Mouse (Mus musculus): ENCODE measurements around the gene Adamtsl3. TPM values are rescaled to one million over a fixed set of nuclear protein-coding genes. Genes with fewer than 3 reads are reported as not detected.

Adamtsl3 gene
- polyA plus RNA-seq (2015; fragmentation: Nextera tagmentation; extraction: Ambion mirVana): 0.83 and 1.2 TPM in 2 replicates

DNA sequence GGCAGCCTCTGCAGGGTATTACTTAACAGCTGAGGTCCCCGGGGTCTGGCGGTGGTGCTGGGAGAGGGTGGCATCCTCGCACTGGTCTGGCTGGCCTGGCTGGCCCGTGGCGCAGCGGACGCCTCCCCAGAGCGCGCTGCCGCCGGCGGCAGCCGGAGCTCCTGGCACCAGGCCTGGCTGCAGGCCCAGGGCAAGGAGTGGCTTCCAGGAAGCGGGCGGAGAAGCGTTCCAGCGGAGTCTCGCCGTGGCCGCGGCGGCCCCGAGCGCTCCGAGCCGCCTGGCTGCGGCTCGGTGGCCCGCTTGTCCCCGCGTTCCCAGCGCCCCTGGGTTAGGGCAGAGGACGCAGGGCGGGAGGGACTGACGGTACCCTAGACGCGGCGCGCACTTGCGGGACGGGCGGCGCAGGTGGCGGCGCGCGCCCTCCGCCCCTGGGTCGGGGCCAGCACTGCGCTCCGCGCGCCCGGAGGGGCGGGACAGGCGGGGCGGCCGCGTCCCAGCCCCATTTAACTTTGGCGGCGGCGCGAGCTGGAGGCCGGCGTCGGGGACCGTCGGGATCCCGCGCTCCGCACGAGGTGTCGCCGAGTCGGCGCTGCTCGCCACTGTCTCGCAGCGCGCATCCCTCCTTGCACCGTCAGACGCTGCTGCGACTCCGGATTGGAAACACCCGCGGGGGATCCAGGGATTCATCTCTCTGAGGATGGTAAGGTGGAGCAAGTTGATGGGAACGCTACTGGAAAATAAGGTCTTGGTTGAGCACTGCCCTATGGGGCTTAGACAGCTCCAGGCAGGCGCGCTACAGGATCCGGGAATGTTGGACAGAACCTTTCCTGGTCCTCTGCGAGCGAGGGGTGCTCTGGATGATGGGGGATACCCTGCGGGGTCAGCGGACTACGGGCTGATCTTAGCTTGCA is at the start of gene Adamtsl3:
TSS of gene Adamtsl3 (plus strand) at position 484 of the 911 bp plus-strand sequence.
- Histone ChIP-seq H3K27ac (replicated peaks) (no peak within 1 kb of the TSS), H3K9me3 (no peaks in the 10 kb centered on the region), H3K4me2 (peak within 1 kb of the TSS; percentile 93), H3K27me3 (replicated peaks) (peaks cover 83% of the 10 kb centered on the region), H3K36me3 (no peaks in the 10 kb centered on the region), H3K4me3 (peak within 1 kb of the TSS; percentile 66), H3K9ac (peak within 1 kb of the TSS; percentile 75), H3K4me1 (peaks cover 10% of the 10 kb centered on the region)
- peak; percentile 32; the same call in 1 of the 2 replicates for ATAC-seq (ENCODE audit: extremely low read depth, insufficient number of reproducible peaks, low FRiP score, low TSS enrichment)
- WGBS: 2% methylated on average over 94 of the region's 95 CpGs

DNA sequence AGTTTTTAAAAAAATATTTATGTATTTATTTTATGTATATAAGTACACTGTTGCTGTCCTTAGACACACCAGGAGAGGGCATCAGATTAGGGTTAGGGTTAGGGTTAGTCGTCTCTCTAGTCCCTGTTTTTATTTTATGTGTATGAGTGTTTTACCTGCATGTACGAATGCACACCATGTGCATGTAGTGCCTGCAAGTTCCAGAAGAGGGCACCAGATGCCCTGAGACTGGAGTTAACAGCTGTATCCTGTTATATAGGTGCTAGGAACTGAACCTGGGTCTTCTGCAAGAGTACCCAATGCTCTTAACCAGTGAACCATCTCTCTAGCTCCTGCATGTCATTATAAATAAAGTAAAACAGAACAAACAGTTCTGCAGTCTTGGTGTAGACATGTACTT is 48.3 kb upstream of the Adamtsl3 start:
- no peak for ATAC-seq (ENCODE audit: extremely low read depth, insufficient number of reproducible peaks, low FRiP score, low TSS enrichment)

DNA sequence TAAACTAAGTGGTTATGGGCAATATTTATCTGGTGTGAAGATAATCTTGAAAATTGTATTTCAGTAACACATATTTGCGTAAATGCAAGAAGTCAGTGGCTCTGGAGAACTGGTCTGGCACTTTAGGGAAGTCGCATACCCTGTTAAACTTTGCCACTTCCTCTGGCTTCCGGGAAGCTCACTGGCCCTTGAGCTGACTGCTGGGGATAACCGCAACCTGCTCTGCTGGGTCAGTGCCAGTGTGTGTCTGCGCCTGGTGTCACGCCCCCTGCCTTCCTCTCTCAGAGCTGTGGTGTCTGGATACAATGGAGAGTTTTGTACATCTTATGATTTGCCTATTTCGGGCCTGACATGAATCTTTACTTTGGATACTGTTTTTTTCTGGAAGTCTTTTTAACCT is 42.1 kb upstream of the Adamtsl3 start:
- Histone ChIP-seq H3K4me3 (no peak overlapping the region), H3K9ac (no peak overlapping the region), H3K27me3 (replicated peaks) (0 out of 2 replicates have a peak, but pooled peaks cover 5% of the 10 kb centered on the region), H3K4me1 (peaks cover 5% of the 10 kb centered on the region; the same call in 1 of the 2 replicates), H3K4me2 (no peak overlapping the region), H3K27ac (replicated peaks) (no peak overlapping the region), H3K36me3 (no peaks in the 10 kb centered on the region), H3K9me3 (no peaks in the 10 kb centered on the region)
- ATAC-seq (ENCODE audit: extremely low read depth, insufficient number of reproducible peaks, low FRiP score, low TSS enrichment): no peak
- WGBS: 60% methylated on average over 7 of the region's 7 CpGs

More for the DNA sequence above, 48.3 kb upstream of the Adamtsl3 start:
- Histone ChIP-seq H3K27me3 (replicated peaks) (0 out of 2 replicates have a peak, but pooled peaks cover 3% of the 10 kb centered on the region), H3K36me3 (no peaks in the 10 kb centered on the region), H3K9ac (no peak overlapping the region), H3K9me3 (peaks cover 6% of the 10 kb centered on the region; the same call in 1 of the 2 replicates), H3K4me1 (0 out of 2 replicates have a peak, but pooled peaks cover 4% of the 10 kb centered on the region), H3K4me3 (no peak overlapping the region), H3K4me2 (no peak overlapping the region), H3K27ac (replicated peaks) (no peak overlapping the region)
- WGBS: 69% methylated on average over 2 of the region's 2 CpGs

DNA sequence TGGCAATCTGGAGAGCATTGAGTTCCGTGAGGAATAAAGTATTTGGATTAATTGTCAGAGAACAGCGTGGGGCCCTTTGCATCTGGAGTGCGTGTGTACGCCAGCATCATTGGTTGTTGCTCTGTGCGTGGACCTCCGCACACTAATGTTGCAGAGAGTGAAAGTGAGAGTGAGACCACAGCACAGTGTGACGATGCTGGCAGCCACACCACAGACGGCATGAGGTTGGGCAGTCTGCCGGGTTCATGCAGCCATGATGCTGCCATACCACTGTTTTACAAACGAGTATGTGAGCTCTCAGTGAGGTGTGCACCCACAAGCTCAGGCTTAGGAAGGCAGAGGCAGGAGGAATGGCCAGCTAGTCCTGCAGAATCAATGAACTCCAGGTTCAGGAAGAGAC is 41.4 kb upstream of the Adamtsl3 start:
- no peak overlapping the region for H3K27ac ChIP-seq (replicated peaks)
- no peak overlapping the region for H3K4me3 ChIP-seq
- H3K9ac ChIP-seq: no peak overlapping the region
- H3K9me3 ChIP-seq: no peaks in the 10 kb centered on the region
- no peak overlapping the region for H3K4me2 ChIP-seq
- ATAC-seq (ENCODE audit: extremely low read depth, insufficient number of reproducible peaks, low FRiP score, low TSS enrichment): no peak
- 68% methylated on average over 10 of the region's 10 CpGs for WGBS
- H3K4me1 ChIP-seq: peaks cover 5% of the 10 kb centered on the region; the same call in 1 of the 2 replicates
- H3K36me3 ChIP-seq: no peaks in the 10 kb centered on the region
- H3K27me3 ChIP-seq (replicated peaks): 0 out of 2 replicates have a peak, but pooled peaks cover 5% of the 10 kb centered on the region

DNA sequence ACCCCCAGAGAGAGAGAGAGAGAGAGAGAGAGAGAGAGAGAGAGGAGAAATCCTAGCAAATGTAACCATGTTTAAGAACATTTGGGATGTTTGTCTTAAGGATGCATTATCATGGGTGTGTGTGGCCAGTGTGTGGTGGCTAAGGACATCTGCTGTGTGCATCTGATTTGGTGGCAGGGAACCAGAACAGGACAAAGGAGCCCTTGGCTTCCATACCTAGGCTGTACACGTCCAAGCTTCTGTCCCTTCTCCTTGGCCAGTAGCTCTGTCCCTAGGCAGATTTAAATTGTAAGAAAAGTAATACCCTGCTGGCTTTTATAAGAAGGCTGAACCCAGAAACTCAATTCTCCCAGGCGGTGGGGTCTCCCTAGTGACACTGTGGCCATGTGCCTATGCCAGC is 40.9 kb upstream of the Adamtsl3 start:
- 70% methylated on average over 2 of the region's 2 CpGs for WGBS
- H3K4me1 ChIP-seq: peaks cover 5% of the 10 kb centered on the region; the same call in 1 of the 2 replicates

DNA sequence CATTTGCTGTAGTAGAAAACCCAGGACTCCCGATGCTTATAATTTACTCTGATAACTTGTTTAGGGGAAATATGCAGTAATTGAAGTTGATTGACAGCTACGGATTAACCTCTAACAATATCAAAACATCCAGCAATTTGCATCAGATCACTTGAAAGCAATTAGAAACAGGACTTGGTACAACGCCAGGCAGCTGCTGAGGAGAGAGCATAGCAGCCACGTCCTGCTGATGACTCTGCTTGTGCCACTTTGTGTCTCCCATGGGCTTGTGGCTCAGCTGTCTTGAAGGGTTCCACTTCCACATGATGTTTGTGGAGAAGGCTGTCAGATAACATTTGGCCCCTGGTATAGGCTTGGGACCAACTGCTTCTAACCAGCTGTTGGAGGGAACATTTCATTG is 27.1 kb upstream of the Adamtsl3 start:
- no peak for ATAC-seq (ENCODE audit: extremely low read depth, insufficient number of reproducible peaks, low FRiP score, low TSS enrichment)
- Histone ChIP-seq H3K4me2 (no peak overlapping the region), H3K9me3 (no peaks in the 10 kb centered on the region), H3K9ac (no peak overlapping the region), H3K4me1 (no peaks in the 10 kb centered on the region), H3K4me3 (no peak overlapping the region), H3K27ac (replicated peaks) (no peak overlapping the region), H3K36me3 (no peaks in the 10 kb centered on the region), H3K27me3 (replicated peaks) (no peaks in the 10 kb centered on the region)
- WGBS: 71% methylated on average over 4 of the region's 4 CpGs

More for the DNA sequence above, 40.9 kb upstream of the Adamtsl3 start:
- H3K27ac ChIP-seq (replicated peaks): no peak overlapping the region
- no peak for ATAC-seq (ENCODE audit: extremely low read depth, insufficient number of reproducible peaks, low FRiP score, low TSS enrichment)
- H3K9me3 ChIP-seq: no peaks in the 10 kb centered on the region
- no peak overlapping the region for H3K4me2 ChIP-seq
- H3K36me3 ChIP-seq: no peaks in the 10 kb centered on the region
- H3K4me3 ChIP-seq: no peak overlapping the region
- H3K27me3 ChIP-seq (replicated peaks): peaks cover 5% of the 10 kb centered on the region; the same call in 1 of the 2 replicates
- H3K9ac ChIP-seq: no peak overlapping the region

DNA sequence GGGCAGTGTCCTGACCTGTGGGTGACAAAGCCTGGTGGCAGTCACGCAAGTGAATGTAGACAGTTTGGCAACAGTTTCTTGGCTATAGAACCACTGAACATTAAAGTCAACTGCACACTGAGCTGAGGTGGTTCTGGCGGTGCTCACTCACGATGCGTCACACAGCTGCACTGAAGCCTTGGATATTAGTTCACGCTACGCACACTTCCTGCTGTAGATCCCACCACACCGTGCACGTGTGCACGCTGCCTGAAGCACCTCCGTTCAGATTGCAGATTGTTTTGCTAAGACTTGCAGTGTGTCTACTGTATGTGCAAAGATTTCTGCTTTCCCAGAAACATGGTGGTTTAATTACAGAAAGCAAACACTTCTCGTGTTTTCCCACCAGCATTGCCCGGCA is 17.0 kb upstream of the Adamtsl3 start:
- no peak for ATAC-seq (ENCODE audit: extremely low read depth, insufficient number of reproducible peaks, low FRiP score, low TSS enrichment)
- Histone ChIP-seq H3K9me3 (no peaks in the 10 kb centered on the region), H3K4me2 (peak overlapping the region; percentile 55), H3K4me3 (peak overlapping the region; percentile 27; the same call in 1 of the 2 replicates), H3K27me3 (replicated peaks) (peaks cover 9% of the 10 kb centered on the region), H3K4me1 (peaks cover 8% of the 10 kb centered on the region), H3K36me3 (no peaks in the 10 kb centered on the region), H3K9ac (no peak overlapping the region), H3K27ac (replicated peaks) (no peak overlapping the region)
- 78% methylated on average over 12 of the region's 12 CpGs for WGBS

DNA sequence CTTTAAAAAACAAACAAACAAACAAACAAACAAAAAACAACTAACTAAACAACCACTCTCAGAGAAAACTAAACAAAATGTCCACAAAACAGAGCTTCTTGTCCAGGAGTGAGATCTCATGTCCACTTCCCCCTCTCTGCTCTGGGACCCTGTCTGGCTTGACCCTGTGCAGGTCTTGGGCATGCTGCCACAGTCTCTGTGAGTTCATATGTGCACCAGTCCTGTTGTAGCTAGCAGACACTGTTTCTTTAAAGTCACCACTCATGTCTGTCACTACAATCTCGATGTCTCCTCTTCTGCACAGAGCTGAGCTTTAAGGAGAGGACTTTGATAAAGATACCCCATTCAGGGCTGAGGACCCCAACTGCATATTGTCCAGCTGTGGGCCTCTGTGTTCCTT is 8.9 kb upstream of the Adamtsl3 start:
- no peak for ATAC-seq (ENCODE audit: extremely low read depth, insufficient number of reproducible peaks, low FRiP score, low TSS enrichment)
- Histone ChIP-seq H3K4me2 (no peak overlapping the region), H3K27me3 (replicated peaks) (peaks cover 3% of the 10 kb centered on the region; the same call in 1 of the 2 replicates), H3K9ac (no peak overlapping the region), H3K36me3 (no peaks in the 10 kb centered on the region), H3K4me3 (no peak overlapping the region), H3K4me1 (no peaks in the 10 kb centered on the region), H3K27ac (replicated peaks) (no peak overlapping the region), H3K9me3 (0 out of 2 replicates have a peak, but pooled peaks cover 3% of the 10 kb centered on the region)
- WGBS: 39% methylated on average over 1 of the region's 1 CpGs

DNA sequence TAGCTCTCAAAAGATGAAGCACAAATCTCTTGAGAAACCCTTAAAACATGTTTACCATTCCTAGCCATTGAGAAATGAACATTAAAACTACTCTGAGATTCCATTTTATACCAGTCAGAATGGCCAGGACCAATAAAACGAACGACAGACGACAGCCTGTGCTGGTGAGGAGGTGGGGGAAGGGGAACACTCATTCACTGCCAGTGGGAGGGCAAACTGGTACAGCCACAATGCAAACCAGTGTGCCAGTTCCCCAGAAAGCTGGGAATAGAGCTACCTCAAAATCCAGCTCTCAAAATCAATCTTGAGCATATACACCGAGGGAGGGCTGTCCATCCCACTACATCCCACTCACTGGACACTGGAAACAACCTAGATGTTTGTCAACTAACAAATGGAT is 8.3 kb upstream of the Adamtsl3 start:
- no peak for ATAC-seq (ENCODE audit: extremely low read depth, insufficient number of reproducible peaks, low FRiP score, low TSS enrichment)
- no peak overlapping the region for H3K4me2 ChIP-seq
- H3K27ac ChIP-seq (replicated peaks): no peak overlapping the region
- no peak overlapping the region for H3K9ac ChIP-seq
- H3K4me3 ChIP-seq: no peak overlapping the region
- peaks cover 8% of the 10 kb centered on the region; the same call in 1 of the 2 replicates for H3K27me3 ChIP-seq (replicated peaks)
- H3K4me1 ChIP-seq: no peaks in the 10 kb centered on the region
- WGBS: 60% methylated on average over 4 of the region's 4 CpGs
- H3K9me3 ChIP-seq: 0 out of 2 replicates have a peak, but pooled peaks cover 3% of the 10 kb centered on the region
- H3K36me3 ChIP-seq: no peaks in the 10 kb centered on the region

DNA sequence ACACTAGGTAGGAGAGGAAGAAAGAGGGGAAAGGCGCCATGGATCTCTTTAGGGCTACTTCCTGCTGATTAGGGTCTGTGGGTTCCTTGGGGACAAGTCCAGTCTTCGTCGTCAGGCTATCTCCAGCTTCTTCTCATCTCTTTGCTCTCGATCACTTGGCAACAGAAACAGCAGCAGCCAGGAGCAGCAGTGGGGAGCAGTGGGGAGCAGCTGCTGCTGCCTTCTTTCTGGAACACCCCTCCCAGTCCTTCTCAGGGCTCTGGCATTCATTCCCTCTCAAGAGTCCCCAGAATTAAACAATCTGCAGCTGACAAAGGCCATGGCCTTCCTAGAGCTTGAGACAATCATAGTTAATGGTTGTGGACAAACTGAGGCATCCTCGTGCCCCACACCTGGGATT is 7.6 kb upstream of the Adamtsl3 start:
- peaks cover 14% of the 10 kb centered on the region for H3K27me3 ChIP-seq (replicated peaks)
- no peak overlapping the region for H3K9ac ChIP-seq
- no peaks in the 10 kb centered on the region for H3K4me1 ChIP-seq
- no peak overlapping the region for H3K4me3 ChIP-seq
- H3K9me3 ChIP-seq: 0 out of 2 replicates have a peak, but pooled peaks cover 3% of the 10 kb centered on the region
- H3K27ac ChIP-seq (replicated peaks): no peak overlapping the region
- H3K36me3 ChIP-seq: no peaks in the 10 kb centered on the region
- no peak for ATAC-seq (ENCODE audit: extremely low read depth, insufficient number of reproducible peaks, low FRiP score, low TSS enrichment)
- 46% methylated on average over 5 of the region's 5 CpGs for WGBS
- no peak overlapping the region for H3K4me2 ChIP-seq

DNA sequence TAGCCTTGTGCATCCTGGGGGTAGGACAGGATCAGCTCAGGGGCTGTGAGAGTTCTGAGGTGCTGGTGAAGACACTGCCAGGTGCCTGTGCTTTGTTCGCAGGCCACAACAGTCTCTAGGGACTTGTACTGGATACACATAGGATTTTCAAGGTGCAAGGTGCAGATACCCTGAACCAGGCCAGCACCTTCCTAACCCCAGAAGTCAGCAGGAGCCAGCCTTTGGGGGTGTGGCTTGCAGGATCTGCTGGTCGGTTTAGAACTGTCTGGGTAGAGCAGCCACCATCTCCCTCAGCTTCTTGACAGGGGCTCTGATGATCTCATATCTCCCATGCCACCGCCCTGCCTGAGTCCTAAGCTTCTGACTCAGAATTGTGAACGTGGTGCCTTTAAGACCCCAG is 5.7 kb upstream of the Adamtsl3 start:
- 52% methylated on average over 4 of the region's 4 CpGs for WGBS
- Histone ChIP-seq H3K9me3 (0 out of 2 replicates have a peak, but pooled peaks cover 3% of the 10 kb centered on the region), H3K4me2 (no peak overlapping the region), H3K4me1 (no peaks in the 10 kb centered on the region), H3K36me3 (no peaks in the 10 kb centered on the region), H3K27me3 (replicated peaks) (peaks cover 31% of the 10 kb centered on the region), H3K4me3 (no peak overlapping the region), H3K9ac (no peak overlapping the region), H3K27ac (replicated peaks) (no peak overlapping the region)
- no peak for ATAC-seq (ENCODE audit: extremely low read depth, insufficient number of reproducible peaks, low FRiP score, low TSS enrichment)

Data from heart, embryonic 13.5 days (tissue).